ENCODE assay signal across 8 mouse cellular contexts in the genomic region with DNA sequence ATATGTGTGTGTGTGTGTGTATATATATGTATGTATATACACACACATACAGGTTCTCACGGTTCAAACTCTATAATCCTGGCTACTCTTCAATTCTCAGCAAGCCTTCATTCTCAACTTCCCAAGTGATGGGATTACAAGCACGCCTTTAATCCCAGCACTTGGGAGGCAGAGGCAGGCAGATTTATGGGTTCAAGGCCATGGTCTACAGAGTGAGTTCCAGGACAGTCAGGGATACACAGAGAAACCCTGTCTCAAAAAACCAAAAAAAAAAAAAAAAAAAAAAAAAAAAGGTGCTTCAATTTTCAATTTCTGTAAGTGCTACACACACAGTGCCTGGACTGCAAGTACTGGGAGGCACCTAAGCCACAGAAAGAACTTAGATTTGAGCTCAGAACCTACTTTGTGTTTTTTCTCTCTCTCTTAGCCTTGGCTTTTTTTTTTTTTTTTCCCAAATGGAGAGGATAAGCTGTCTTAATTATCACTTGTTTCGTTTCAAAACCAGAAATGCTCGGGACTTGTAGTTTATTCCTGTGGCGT. TPM values are rescaled to one million over a fixed set of nuclear protein-coding genes. Genes with fewer than 3 reads are reported as not detected.
DNase-seq lines count a peak whose midpoint lies in the region; ATAC-seq and TF ChIP-seq lines count a peak whose summit lies in the region.

No protein-coding gene starts in this region.

- peak overlapping the region; percentile 70 for H3K4me3 ChIP-seq in heart, embryonic 15.5 days
- peak overlapping the region; percentile 74 for H3K4me3 ChIP-seq in bone marrow macrophage, adult 2 months (ENCODE audit: insufficient read depth, low read length)
- H3K4me3 ChIP-seq in hindbrain, embryonic 13.5 days: peak overlapping the region; percentile 44
- H3K4me3 ChIP-seq in midbrain, embryonic 14.5 days (replicated peaks; ENCODE audit: low read depth, low read length): peak overlapping the region; percentile 66

- peaks cover 20% of the 10 kb centered on the region for H3K4me1 ChIP-seq in heart, embryonic 15.5 days (replicated peaks)
- H3K4me1 ChIP-seq in bone marrow macrophage, adult 2 months (ENCODE audit: control insufficient read depth, insufficient read depth, low read length): peaks cover 2% of the 10 kb centered on the region; the same call in 1 of the 2 replicates
- H3K4me1 ChIP-seq in hindbrain, embryonic 13.5 days (replicated peaks): peaks cover 19% of the 10 kb centered on the region
- H3K4me1 ChIP-seq in midbrain, embryonic 14.5 days (ENCODE audit: control insufficient read depth, insufficient read depth, low read length): peaks cover 3% of the 10 kb centered on the region; the same call in 1 of the 2 replicates

- no peak for TF ChIP-seq POLR2A in bone marrow macrophage, adult 2 months (IDR thresholded peaks at IDR 0.05; ENCODE audit: borderline replicate concordance, low read depth, low read length)

- H3K27ac ChIP-seq in heart, embryonic 15.5 days: peak overlapping the region; percentile 74
- H3K27ac ChIP-seq in bone marrow macrophage, adult 2 months (ENCODE audit: insufficient read depth, low read depth, low read length): peak overlapping the region; percentile 62; the same call in 1 of the 2 replicates
- peak overlapping the region; percentile 72 for H3K27ac ChIP-seq in hindbrain, embryonic 13.5 days
- no peak overlapping the region for H3K27ac ChIP-seq in midbrain, embryonic 14.5 days (replicated peaks; ENCODE audit: low read depth, low read length)

- H3K9me3 ChIP-seq in heart, embryonic 15.5 days (replicated peaks): no peaks in the 10 kb centered on the region
- no peaks in the 10 kb centered on the region for H3K9me3 ChIP-seq in hindbrain, embryonic 13.5 days
- no peaks in the 10 kb centered on the region for H3K9me3 ChIP-seq in midbrain, embryonic 14.5 days (ENCODE audit: control insufficient read depth, low read length)

- no peaks in the 10 kb centered on the region for H3K27me3 ChIP-seq in heart, embryonic 15.5 days
- H3K27me3 ChIP-seq in hindbrain, embryonic 13.5 days: no peaks in the 10 kb centered on the region
- no peaks in the 10 kb centered on the region for H3K27me3 ChIP-seq in midbrain, embryonic 14.5 days (ENCODE audit: control insufficient read depth, insufficient read depth, low read length)

- no peak for TF ChIP-seq CTCF in bone marrow macrophage, adult 2 months (IDR thresholded peaks at IDR 0.05; ENCODE audit: low read depth, low read length)

- H3K9ac ChIP-seq in heart, embryonic 15.5 days: no peak overlapping the region
- peak overlapping the region; percentile 43 for H3K9ac ChIP-seq in hindbrain, embryonic 13.5 days
- H3K9ac ChIP-seq in midbrain, embryonic 14.5 days (replicated peaks; ENCODE audit: low read length): no peak overlapping the region; the same call in 1 of the 2 replicates

- DNase-seq in heart, adult 8-10 months (ENCODE audit: low spot score): no peak
- DNase-seq in midbrain, embryonic 14.5 days: no peak
- no peak for DNase-seq in right cerebral cortex, postnatal 4 days
- DNase-seq in spleen, adult 18-20 months: no peak

- peak overlapping the region; percentile 87 for H3K4me2 ChIP-seq in heart, embryonic 15.5 days
- peak overlapping the region; percentile 59 for H3K4me2 ChIP-seq in hindbrain, embryonic 13.5 days
- peak overlapping the region; percentile 67 for H3K4me2 ChIP-seq in midbrain, embryonic 14.5 days (ENCODE audit: low read length)

- WGBS in heart, embryonic 15.5 days: 45% methylated on average over 5 of the region's 5 CpGs
- WGBS in hindbrain, embryonic 13.5 days: 58% methylated on average over 5 of the region's 5 CpGs
- WGBS in midbrain, embryonic 14.5 days: 56% methylated on average over 5 of the region's 5 CpGs

- ATAC-seq in heart, embryonic 15.5 days (replicated peaks; ENCODE audit: insufficient number of reproducible peaks, insufficient read depth, low FRiP score, low read depth): no peak
- no peak for ATAC-seq in hindbrain, embryonic 13.5 days (ENCODE audit: low FRiP score)
- ATAC-seq in midbrain, embryonic 14.5 days (ENCODE audit: low FRiP score, low TSS enrichment): no peak
- no peak for ATAC-seq in frontal cortex, adult (ENCODE audit: low TSS enrichment)

- H3K36me3 ChIP-seq in heart, embryonic 15.5 days: no peaks in the 10 kb centered on the region
- H3K36me3 ChIP-seq in hindbrain, embryonic 13.5 days: no peaks in the 10 kb centered on the region
- H3K36me3 ChIP-seq in midbrain, embryonic 14.5 days (ENCODE audit: control insufficient read depth, insufficient read depth, low read length): no peaks in the 10 kb centered on the region

RNA-seq across cellular contexts. Expression of gene Nab2, which starts 7.6 kb away (rescaled TPM):
- polyA plus RNA-seq in heart, embryonic 15.5 days (2015; fragmentation: Nextera tagmentation; extraction: Ambion mirVana): 10.9 and 14.9 TPM in 2 replicates
- 10 to 100 TPM in 1 of 4 experiments, 1 to 10 TPM in 3; 5.0 to 10.3 (median 6.6) TPM for total RNA-seq in heart, adult 8-10 months (2022)
- polyA plus RNA-seq in bone marrow macrophage, adult 2 months (2012; ENCODE audit: insufficient read depth, insufficient read length, missing spikeins): 21.4 and 25.4 TPM in 2 replicates
- polyA plus RNA-seq in hindbrain, embryonic 13.5 days (2015; fragmentation: Nextera tagmentation; extraction: Ambion mirVana): 2.3 and 3.3 TPM in 2 replicates
- 0.93 and 1.2 TPM in 2 replicates for polyA plus RNA-seq in midbrain, embryonic 14.5 days (2014; fragmentation: Nextera tagmentation; extraction: Ambion mirVana)

RNA-seq across cellular contexts. Expression of gene Nemp1, which starts 9.2 kb away (rescaled TPM):
- 7.8 and 8.9 TPM in 2 replicates for polyA plus RNA-seq in heart, embryonic 15.5 days (2015; fragmentation: Nextera tagmentation; extraction: Ambion mirVana)
- 1 to 10 TPM; 3.0 to 5.1 (median 3.6) TPM for total RNA-seq in heart, adult 8-10 months (2022)
- polyA plus RNA-seq in bone marrow macrophage, adult 2 months (2012; ENCODE audit: insufficient read depth, insufficient read length, missing spikeins): 11.0 and 13.5 TPM in 2 replicates
- polyA plus RNA-seq in hindbrain, embryonic 13.5 days (2015; fragmentation: Nextera tagmentation; extraction: Ambion mirVana): 3.9 and 4.0 TPM in 2 replicates
- polyA plus RNA-seq in midbrain, embryonic 14.5 days (2014; fragmentation: Nextera tagmentation; extraction: Ambion mirVana): 2.6 and 3.5 TPM in 2 replicates

RNA-seq across cellular contexts. Expression of gene Myo1a, which starts 29.0 kb away (rescaled TPM):
- 0.25 and 0.29 TPM in 2 replicates for polyA plus RNA-seq in heart, embryonic 15.5 days (2015; fragmentation: Nextera tagmentation; extraction: Ambion mirVana)
- total RNA-seq in heart, adult 8-10 months (2022): under 1 TPM in 1 of 4 experiments, not detected in 3; 0.08 TPM
- polyA plus RNA-seq in bone marrow macrophage, adult 2 months (2012; ENCODE audit: insufficient read depth, insufficient read length, missing spikeins): 0.31 TPM in 1 of 2 replicates, not detected in the other
- polyA plus RNA-seq in hindbrain, embryonic 13.5 days (2015; fragmentation: Nextera tagmentation; extraction: Ambion mirVana): 0.43 and 0.74 TPM in 2 replicates
- 0.62 TPM in 1 of 2 replicates, not detected in the other for polyA plus RNA-seq in midbrain, embryonic 14.5 days (2014; fragmentation: Nextera tagmentation; extraction: Ambion mirVana)

RNA-seq across cellular contexts. Expression of gene Stat6, which starts 33.1 kb away (rescaled TPM):
- polyA plus RNA-seq in heart, embryonic 15.5 days (2015; fragmentation: Nextera tagmentation; extraction: Ambion mirVana): 26.2 and 33.5 TPM in 2 replicates
- 10 to 100 TPM; 38.4 to 43.7 (median 43.2) TPM for total RNA-seq in heart, adult 8-10 months (2022)
- polyA plus RNA-seq in bone marrow macrophage, adult 2 months (2012; ENCODE audit: insufficient read depth, insufficient read length, missing spikeins): 128 and 144 TPM in 2 replicates
- 4.9 and 5.0 TPM in 2 replicates for polyA plus RNA-seq in hindbrain, embryonic 13.5 days (2015; fragmentation: Nextera tagmentation; extraction: Ambion mirVana)
- 1.4 and 4.0 TPM in 2 replicates for polyA plus RNA-seq in midbrain, embryonic 14.5 days (2014; fragmentation: Nextera tagmentation; extraction: Ambion mirVana)

RNA-seq across cellular contexts. Expression of gene Tac2, which starts 48.3 kb away (rescaled TPM):
- polyA plus RNA-seq in heart, embryonic 15.5 days (2015; fragmentation: Nextera tagmentation; extraction: Ambion mirVana): 0.43 and 0.64 TPM in 2 replicates
- total RNA-seq in heart, adult 8-10 months (2022): not detected
- not detected in 2 replicates for polyA plus RNA-seq in bone marrow macrophage, adult 2 months (2012; ENCODE audit: insufficient read depth, insufficient read length, missing spikeins)
- not detected in 2 replicates for polyA plus RNA-seq in hindbrain, embryonic 13.5 days (2015; fragmentation: Nextera tagmentation; extraction: Ambion mirVana)
- polyA plus RNA-seq in midbrain, embryonic 14.5 days (2014; fragmentation: Nextera tagmentation; extraction: Ambion mirVana): not detected in 2 replicates
